Mouse (Mus musculus): Measurements from ENCODE around the gene Isyna1. TPM values are rescaled to one million over a fixed set of nuclear protein-coding genes. Genes with fewer than 3 reads are reported as not detected.

Gene Isyna1
- polyA plus RNA-seq, 1 experiment from 2014 or later: 86.0 TPM

GRCm38 (mm10) chr8:70558334-70558733 lies 35.8 kb upstream of the Isyna1 start:
- Histone ChIP-seq H3K27me3 (ENCODE audit: control insufficient read depth, insufficient read depth, low read length) (no peaks in the 10 kb centered on the region), H3K4me1 (ENCODE audit: control insufficient read depth, insufficient read depth, low read length) (peaks cover 57% of the 10 kb centered on the region), H3K4me2 (no peak overlapping the region), H3K9ac (ENCODE audit: low read depth, low read length) (no peak overlapping the region), H3K36me3 (ENCODE audit: control insufficient read depth, insufficient read depth, low read length) (no peaks in the 10 kb centered on the region), H3K27ac (ENCODE audit: low read depth, low read length) (peak overlapping the region; percentile 30; the same call in 1 of the 2 replicates), H3K4me3 (ENCODE audit: low read depth, low read length) (no peak overlapping the region), H3K9me3 (replicated peaks; ENCODE audit: control insufficient read depth, low read length) (no peaks in the 10 kb centered on the region)
- no peak for ATAC-seq (replicated peaks; ENCODE audit: insufficient number of reproducible peaks, low FRiP score, low TSS enrichment)
- 59% methylated on average over 4 of the region's 4 CpGs for WGBS (ENCODE audit: insufficient replicate concordance)

GRCm38 (mm10) chr8:70558983-70559382 lies 35.2 kb upstream of the Isyna1 start:
- Histone ChIP-seq H3K4me1 (ENCODE audit: control insufficient read depth, insufficient read depth, low read length) (peaks cover 50% of the 10 kb centered on the region), H3K4me2 (no peak overlapping the region), H3K4me3 (ENCODE audit: low read depth, low read length) (no peak overlapping the region), H3K9ac (ENCODE audit: low read depth, low read length) (no peak overlapping the region), H3K9me3 (replicated peaks; ENCODE audit: control insufficient read depth, low read length) (no peaks in the 10 kb centered on the region), H3K36me3 (ENCODE audit: control insufficient read depth, insufficient read depth, low read length) (no peaks in the 10 kb centered on the region), H3K27ac (ENCODE audit: low read depth, low read length) (no peak overlapping the region), H3K27me3 (ENCODE audit: control insufficient read depth, insufficient read depth, low read length) (no peaks in the 10 kb centered on the region)
- no peak for ATAC-seq (replicated peaks; ENCODE audit: insufficient number of reproducible peaks, low FRiP score, low TSS enrichment)
- WGBS (ENCODE audit: insufficient replicate concordance): 74% methylated on average over 3 of the region's 3 CpGs

GRCm38 (mm10) chr8:70560096-70560495 lies 34.1 kb upstream of the Isyna1 start:
- Histone ChIP-seq H3K9ac (ENCODE audit: low read depth, low read length) (no peak overlapping the region), H3K27me3 (ENCODE audit: control insufficient read depth, insufficient read depth, low read length) (no peaks in the 10 kb centered on the region), H3K27ac (ENCODE audit: low read depth, low read length) (peak overlapping the region; percentile 73), H3K4me1 (ENCODE audit: control insufficient read depth, insufficient read depth, low read length) (peaks cover 59% of the 10 kb centered on the region), H3K4me2 (no peak overlapping the region), H3K9me3 (replicated peaks; ENCODE audit: control insufficient read depth, low read length) (no peaks in the 10 kb centered on the region), H3K36me3 (ENCODE audit: control insufficient read depth, insufficient read depth, low read length) (no peaks in the 10 kb centered on the region), H3K4me3 (ENCODE audit: low read depth, low read length) (no peak overlapping the region)
- ATAC-seq (replicated peaks; ENCODE audit: insufficient number of reproducible peaks, low FRiP score, low TSS enrichment): no peak
- WGBS (ENCODE audit: insufficient replicate concordance): 69% methylated on average over 2 of the region's 2 CpGs

- Histone ChIP-seq H3K27me3 (ENCODE audit: control insufficient read depth, insufficient read depth, low read length) (no peaks in the 10 kb centered on the region), H3K4me1 (ENCODE audit: control insufficient read depth, insufficient read depth, low read length) (peaks cover 64% of the 10 kb centered on the region), H3K9ac (ENCODE audit: low read depth, low read length) (peak overlapping the region; percentile 55), H3K4me3 (ENCODE audit: low read depth, low read length) (no peak overlapping the region), H3K9me3 (replicated peaks; ENCODE audit: control insufficient read depth, low read length) (no peaks in the 10 kb centered on the region), H3K27ac (ENCODE audit: low read depth, low read length) (peak overlapping the region; percentile 73), H3K4me2 (0 out of 2 replicates have a peak overlapping the region, but pooled peaks have one; percentile 7), H3K36me3 (ENCODE audit: control insufficient read depth, insufficient read depth, low read length) (no peaks in the 10 kb centered on the region)
- WGBS (ENCODE audit: insufficient replicate concordance): 47% methylated on average over 3 of the region's 3 CpGs
- no peak; the same call in 1 of the 2 replicates for ATAC-seq (replicated peaks; ENCODE audit: insufficient number of reproducible peaks, low FRiP score, low TSS enrichment)
Observed at GRCm38 (mm10) chr8:70560564-70560963, 33.6 kb upstream of the Isyna1 start.

GRCm38 (mm10) chr8:70561357-70561756 lies 32.8 kb upstream of the Isyna1 start:
- peak overlapping the region; percentile 73 for H3K27ac ChIP-seq (ENCODE audit: low read depth, low read length)
- H3K36me3 ChIP-seq (ENCODE audit: control insufficient read depth, insufficient read depth, low read length): no peaks in the 10 kb centered on the region
- H3K4me2 ChIP-seq: no peak overlapping the region; the same call in 1 of the 2 replicates
- H3K4me1 ChIP-seq (ENCODE audit: control insufficient read depth, insufficient read depth, low read length): peaks cover 68% of the 10 kb centered on the region
- WGBS (ENCODE audit: insufficient replicate concordance): 35% methylated on average over 4 of the region's 4 CpGs
- no peak for ATAC-seq (replicated peaks; ENCODE audit: insufficient number of reproducible peaks, low FRiP score, low TSS enrichment)
- H3K9me3 ChIP-seq (replicated peaks; ENCODE audit: control insufficient read depth, low read length): no peaks in the 10 kb centered on the region
- peak overlapping the region; percentile 55; the same call in 1 of the 2 replicates for H3K9ac ChIP-seq (ENCODE audit: low read depth, low read length)
- H3K4me3 ChIP-seq (ENCODE audit: low read depth, low read length): no peak overlapping the region
- H3K27me3 ChIP-seq (ENCODE audit: control insufficient read depth, insufficient read depth, low read length): no peaks in the 10 kb centered on the region

GRCm38 (mm10) chr8:70561809-70562535 lies 32.2 kb upstream of the Isyna1 start:
- Histone ChIP-seq H3K27ac (ENCODE audit: low read depth, low read length) (peak overlapping the region; percentile 57), H3K9me3 (replicated peaks; ENCODE audit: control insufficient read depth, low read length) (no peaks in the 10 kb centered on the region), H3K36me3 (ENCODE audit: control insufficient read depth, insufficient read depth, low read length) (no peaks in the 10 kb centered on the region), H3K4me1 (ENCODE audit: control insufficient read depth, insufficient read depth, low read length) (peaks cover 68% of the 10 kb centered on the region), H3K9ac (ENCODE audit: low read depth, low read length) (peak overlapping the region; percentile 29; the same call in 1 of the 2 replicates), H3K4me3 (ENCODE audit: low read depth, low read length) (no peak overlapping the region), H3K4me2 (no peak overlapping the region; the same call in 1 of the 2 replicates), H3K27me3 (ENCODE audit: control insufficient read depth, insufficient read depth, low read length) (no peaks in the 10 kb centered on the region)
- WGBS (ENCODE audit: insufficient replicate concordance): 33% methylated on average over 7 of the region's 7 CpGs
- ATAC-seq (replicated peaks; ENCODE audit: insufficient number of reproducible peaks, low FRiP score, low TSS enrichment): no peak

- Histone ChIP-seq H3K4me1 (ENCODE audit: control insufficient read depth, insufficient read depth, low read length) (peaks cover 62% of the 10 kb centered on the region), H3K27ac (ENCODE audit: low read depth, low read length) (no peak overlapping the region), H3K4me2 (no peak overlapping the region), H3K9ac (ENCODE audit: low read depth, low read length) (no peak overlapping the region), H3K27me3 (ENCODE audit: control insufficient read depth, insufficient read depth, low read length) (no peaks in the 10 kb centered on the region), H3K36me3 (ENCODE audit: control insufficient read depth, insufficient read depth, low read length) (no peaks in the 10 kb centered on the region), H3K4me3 (ENCODE audit: low read depth, low read length) (no peak overlapping the region), H3K9me3 (replicated peaks; ENCODE audit: control insufficient read depth, low read length) (no peaks in the 10 kb centered on the region)
- WGBS (ENCODE audit: insufficient replicate concordance): 60% methylated on average over 3 of the region's 3 CpGs
- no peak for ATAC-seq (replicated peaks; ENCODE audit: insufficient number of reproducible peaks, low FRiP score, low TSS enrichment)
Observed at GRCm38 (mm10) chr8:70562802-70563201, 31.4 kb upstream of the Isyna1 start.

GRCm38 (mm10) chr8:70563763-70564387 lies 30.3 kb upstream of the Isyna1 start:
- peaks cover 56% of the 10 kb centered on the region for H3K4me1 ChIP-seq (ENCODE audit: control insufficient read depth, insufficient read depth, low read length)
- no peaks in the 10 kb centered on the region for H3K36me3 ChIP-seq (ENCODE audit: control insufficient read depth, insufficient read depth, low read length)
- no peak overlapping the region for H3K4me2 ChIP-seq
- no peak overlapping the region for H3K4me3 ChIP-seq (ENCODE audit: low read depth, low read length)
- H3K9me3 ChIP-seq (replicated peaks; ENCODE audit: control insufficient read depth, low read length): no peaks in the 10 kb centered on the region
- H3K27me3 ChIP-seq (ENCODE audit: control insufficient read depth, insufficient read depth, low read length): no peaks in the 10 kb centered on the region
- no peak overlapping the region for H3K9ac ChIP-seq (ENCODE audit: low read depth, low read length)
- H3K27ac ChIP-seq (ENCODE audit: low read depth, low read length): no peak overlapping the region
- WGBS (ENCODE audit: insufficient replicate concordance): 88% methylated on average over 6 of the region's 6 CpGs
- no peak for ATAC-seq (replicated peaks; ENCODE audit: insufficient number of reproducible peaks, low FRiP score, low TSS enrichment)
